Mouse (Mus musculus) heart, embryonic 16.5 days (tissue): Measurements from ENCODE around the gene Sema6c. TPM values are rescaled to one million over a fixed set of nuclear protein-coding genes. Genes with fewer than 3 reads are reported as not detected.

ENCODE experiments used
- ATAC-seq: fragments of 200-750 bp; cut with Nextera tagmentation; replicated peaks from 2 replicates; pipeline ENCODE4 v1.8.0; 2017; ENCODE audit warnings: moderate number of reproducible peaks; ENCODE audit not compliant: insufficient read depth, low FRiP score; ENCODE audit errors: extremely low read depth
- H3K27ac ChIP-seq: fragments of 300-500 bp; sonication (generic); 2 replicates; pipeline ENCODE4 v1.5.1; 2014; ENCODE audit warnings: mild to moderate bottlenecking, low read length, control low read depth, moderate library complexity
- H3K27me3 ChIP-seq: fragments of 300-500 bp; sonication (generic); 2 replicates; pipeline ENCODE4 v1.6.1; 2014; ENCODE audit warnings: low read length, mixed read lengths; ENCODE audit not compliant: control insufficient read depth, insufficient read depth
- H3K36me3 ChIP-seq: fragments of 300-500 bp; sonication (generic); 2 replicates; pipeline ENCODE4 v1.6.1; 2014; ENCODE audit not compliant: control insufficient read depth, insufficient read depth
- H3K4me1 ChIP-seq: fragments of 300-500 bp; sonication (generic); 2 replicates; pipeline ENCODE4 v1.6.1; 2014; ENCODE audit warnings: low read length, mixed read lengths; ENCODE audit not compliant: control insufficient read depth, insufficient read depth
- H3K4me2 ChIP-seq: fragments of 300-500 bp; sonication (generic); 2 replicates; pipeline ENCODE4 v1.6.1; 2014; ENCODE audit warnings: low read depth, mild to moderate bottlenecking, control low read depth, low read length
- H3K4me3 ChIP-seq: fragments of 300-500 bp; sonication (generic); 2 replicates; pipeline ENCODE4 v1.5.1; 2014; ENCODE audit warnings: mild to moderate bottlenecking, control low read depth, low read length
- H3K9ac ChIP-seq: fragments of 300-500 bp; sonication (generic); 2 replicates; pipeline ENCODE4 v1.6.1; 2014; ENCODE audit warnings: low read length, control low read depth
- H3K9me3 ChIP-seq: fragments of 300-500 bp; sonication (generic); replicated peaks from 2 replicates; pipeline ENCODE4 v1.6.1; 2016; ENCODE audit warnings: low read length; ENCODE audit not compliant: control insufficient read depth
- WGBS: fragments of 180-500 bp; shearing (Covaris S2); extraction: QIAGEN DNeasy Blood & Tissue Kit; methylation state at CpG from one replicate; pipeline ENCODE4 v1.1.7; 2014; 5-methylcytosine and 5-hydroxymethylcytosine counted together
- polyA plus RNA-seq: library from polyadenylated mRNA; unstranded; fragments of >200 nt; fragmentation: Nextera tagmentation; extraction: Ambion mirVana; gene quantifications from 2 replicates; pipeline ENCODE4 v1.2.1, GENCODE M21; 2015

Sema6c gene
- polyA plus RNA-seq, 1 experiment from 2014 or later, result 1.5 TPM

DNA sequence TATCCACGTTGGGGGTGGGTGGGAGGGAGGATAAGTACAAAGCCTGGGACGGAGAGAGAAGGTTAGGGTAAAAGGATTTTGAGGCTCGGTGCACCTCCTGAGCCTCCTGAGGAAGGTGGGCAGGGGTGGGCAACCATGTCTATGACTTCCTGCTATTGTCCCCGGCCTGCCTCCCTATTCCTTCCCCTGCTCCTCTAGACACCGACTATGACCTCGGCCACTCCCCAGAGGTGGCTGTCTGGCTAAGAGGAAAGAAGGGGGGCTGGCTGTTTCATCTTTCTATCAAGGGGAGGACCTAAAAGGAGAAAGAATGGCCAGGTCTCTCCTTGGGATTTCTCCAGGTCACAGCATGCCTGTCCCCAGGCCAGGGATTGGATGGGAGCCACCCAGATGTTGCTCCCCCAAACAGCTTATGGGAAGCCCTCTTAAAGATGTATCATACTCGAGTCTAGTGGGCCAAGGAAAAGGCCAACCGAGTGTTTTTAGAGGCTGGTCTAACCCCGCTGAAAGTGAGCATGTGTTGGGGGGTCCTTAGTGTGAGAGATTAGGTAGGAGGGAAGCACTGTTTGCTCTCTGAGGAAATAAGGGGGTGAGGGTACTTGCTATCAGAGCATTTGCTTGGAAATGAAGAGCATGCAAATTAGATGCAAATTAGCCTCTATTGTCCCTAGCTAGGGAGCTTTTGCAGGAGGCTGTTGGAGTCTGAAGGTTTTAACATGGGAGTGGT lies 1.5 kb downstream of the Sema6c start:
- no peak for ATAC-seq
- H3K4me1 ChIP-seq, result peaks cover 37% of the 10 kb centered on the region
- H3K27me3 ChIP-seq, result no peaks in the 10 kb centered on the region
- no peaks in the 10 kb centered on the region for H3K36me3 ChIP-seq
- H3K4me2 ChIP-seq, result peak overlapping the region; percentile 95
- 18% methylated on average over 9 of the region's 9 CpGs for WGBS
- peak overlapping the region; percentile 65 for H3K9ac ChIP-seq
- no peak overlapping the region for H3K27ac ChIP-seq
- no peaks in the 10 kb centered on the region for H3K9me3 ChIP-seq
- peak overlapping the region; percentile 62 for H3K4me3 ChIP-seq

DNA sequence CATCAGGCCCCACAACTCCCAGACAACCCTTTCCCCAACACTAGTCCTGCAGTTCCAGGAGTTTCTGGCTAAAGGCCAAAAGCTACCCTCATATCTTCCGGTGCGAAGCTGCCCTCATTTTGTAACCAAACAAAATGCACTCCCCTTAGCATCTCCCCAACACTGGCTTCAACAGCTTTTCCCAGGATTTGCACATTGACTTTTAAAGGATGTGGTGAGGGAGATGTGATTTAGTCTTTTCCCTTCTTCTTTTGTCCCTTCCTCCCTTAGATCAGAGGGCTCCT lies 2.0 kb downstream of the Sema6c start:
- no peak overlapping the region for H3K9ac ChIP-seq
- H3K27ac ChIP-seq, result no peak overlapping the region
- no peaks in the 10 kb centered on the region for H3K9me3 ChIP-seq
- H3K4me1 ChIP-seq, result peaks cover 37% of the 10 kb centered on the region
- no peak for ATAC-seq
- H3K4me2 ChIP-seq, result peak overlapping the region; percentile 95; the same call in 1 of the 2 replicates
- no peaks in the 10 kb centered on the region for H3K27me3 ChIP-seq
- 28% methylated on average over 2 of the region's 2 CpGs for WGBS
- no peak overlapping the region for H3K4me3 ChIP-seq
- no peaks in the 10 kb centered on the region for H3K36me3 ChIP-seq

DNA sequence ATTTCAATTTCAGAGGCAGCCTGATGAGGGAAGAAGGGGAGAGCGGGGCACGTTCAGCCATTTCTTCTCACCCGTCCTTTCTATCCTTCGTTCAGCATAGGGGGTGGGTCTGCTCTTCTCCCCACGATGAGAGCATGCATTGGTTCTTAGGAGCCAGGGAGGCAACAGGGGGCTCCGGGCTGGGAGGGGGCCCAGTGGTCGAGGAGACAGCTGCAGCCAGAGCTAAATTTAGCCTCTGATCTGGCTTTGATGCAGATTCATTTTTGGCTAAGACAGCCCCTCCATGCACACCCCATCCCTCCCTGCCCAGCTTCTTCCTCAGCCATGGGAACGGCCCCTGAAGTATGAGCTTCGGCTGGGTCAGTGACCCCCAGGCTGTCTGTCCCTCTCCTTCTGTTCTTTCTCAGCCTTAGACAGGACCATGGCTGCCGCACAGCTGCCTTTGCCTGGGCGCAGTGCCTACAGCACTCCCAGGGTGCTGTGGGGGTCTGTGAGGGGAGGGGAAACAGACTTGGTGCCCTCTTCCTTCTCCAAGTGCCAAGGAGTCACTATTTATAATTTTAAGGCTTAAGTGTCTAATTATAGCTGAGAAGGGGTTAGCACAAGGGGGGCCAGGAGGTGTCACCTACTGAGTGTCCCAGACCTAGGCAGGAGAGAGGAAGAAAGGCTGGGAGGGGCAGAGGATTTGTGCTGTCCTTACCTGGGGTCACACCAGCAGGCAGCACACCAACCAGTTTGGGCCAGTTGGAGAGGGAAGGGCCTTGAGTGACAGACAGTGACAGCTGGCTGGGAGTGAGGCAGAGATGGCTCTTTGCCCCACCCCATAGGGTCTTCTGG lies 3.4 kb downstream of the Sema6c start:
- no peak overlapping the region for H3K4me3 ChIP-seq
- no peak overlapping the region for H3K27ac ChIP-seq
- peak overlapping the region; percentile 2; the same call in 1 of the 2 replicates for H3K4me2 ChIP-seq
- H3K9ac ChIP-seq, result no peak overlapping the region; the same call in 1 of the 2 replicates
- no peaks in the 10 kb centered on the region for H3K36me3 ChIP-seq
- H3K9me3 ChIP-seq, result no peaks in the 10 kb centered on the region
- ATAC-seq, result no peak
- WGBS, result 40% methylated on average over 11 of the region's 11 CpGs
- H3K27me3 ChIP-seq, result no peaks in the 10 kb centered on the region
- H3K4me1 ChIP-seq, result peaks cover 37% of the 10 kb centered on the region

DNA sequence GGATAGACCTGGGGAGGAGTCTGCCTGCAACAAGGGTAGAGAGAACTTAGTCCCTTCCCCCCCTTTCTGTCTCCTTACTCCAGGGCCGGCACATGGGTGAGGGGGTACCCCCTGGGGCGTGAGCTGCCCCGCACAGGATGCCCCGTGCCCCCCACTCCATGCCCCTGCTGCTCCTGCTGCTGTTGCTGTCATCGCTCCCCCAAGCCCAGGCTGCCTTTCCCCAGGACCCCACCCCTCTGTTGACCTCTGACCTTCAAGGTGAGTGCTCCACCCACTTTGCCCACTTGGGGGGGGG lies 3.9 kb downstream of the Sema6c start:
- H3K4me1 ChIP-seq, result peaks cover 37% of the 10 kb centered on the region
- no peak overlapping the region for H3K9ac ChIP-seq
- H3K27me3 ChIP-seq, result no peaks in the 10 kb centered on the region
- H3K4me3 ChIP-seq, result no peak overlapping the region
- ATAC-seq, result no peak
- WGBS, result 89% methylated on average over 5 of the region's 5 CpGs
- H3K27ac ChIP-seq, result no peak overlapping the region
- H3K4me2 ChIP-seq, result no peak overlapping the region
- no peaks in the 10 kb centered on the region for H3K9me3 ChIP-seq
- no peaks in the 10 kb centered on the region for H3K36me3 ChIP-seq

DNA sequence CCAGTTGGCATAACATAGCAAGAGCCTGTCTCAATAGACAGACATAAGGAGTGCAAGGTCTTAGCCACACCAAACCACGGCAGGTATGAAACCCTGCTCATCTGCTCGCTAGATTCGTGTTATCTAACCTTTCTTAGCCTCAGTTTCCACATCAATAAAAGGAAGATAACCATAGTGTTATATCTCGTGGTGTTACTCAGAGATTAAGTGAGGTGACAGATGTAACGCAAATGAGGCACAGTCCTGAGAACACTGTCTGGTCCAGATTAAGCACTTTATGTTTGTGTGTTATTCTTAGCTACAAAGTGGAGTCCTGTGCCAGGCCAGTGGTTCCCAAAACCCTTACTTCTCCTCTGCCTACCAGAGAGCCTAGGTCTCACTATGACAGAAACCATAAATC lies 4.6 kb downstream of the Sema6c start:
- Histone ChIP-seq H3K9ac (no peak overlapping the region), H3K4me2 (no peak overlapping the region), H3K4me1 (peaks cover 37% of the 10 kb centered on the region), H3K4me3 (no peak overlapping the region), H3K9me3 (no peaks in the 10 kb centered on the region), H3K27ac (no peak overlapping the region), H3K36me3 (no peaks in the 10 kb centered on the region), H3K27me3 (peaks cover under 1% of the 10 kb centered on the region; the same call in 1 of the 2 replicates)
- 56% methylated on average over 5 of the region's 5 CpGs for WGBS
- ATAC-seq, result no peak

GRCm38 (mm10) chr3:95169996-95170395 lies 9.7 kb downstream of the Sema6c start:
- no peak overlapping the region for H3K4me2 ChIP-seq
- no peak for ATAC-seq
- no peaks in the 10 kb centered on the region for H3K9me3 ChIP-seq
- WGBS, result 91% methylated on average over 10 of the region's 10 CpGs
- H3K27ac ChIP-seq, result no peak overlapping the region
- no peak overlapping the region for H3K9ac ChIP-seq
- H3K36me3 ChIP-seq, result no peaks in the 10 kb centered on the region
- H3K27me3 ChIP-seq, result peaks cover 36% of the 10 kb centered on the region
- peaks cover 5% of the 10 kb centered on the region for H3K4me1 ChIP-seq
- no peak overlapping the region for H3K4me3 ChIP-seq

- no peak for ATAC-seq
- Histone ChIP-seq H3K4me1 (peaks cover 3% of the 10 kb centered on the region; the same call in 1 of the 2 replicates), H3K36me3 (no peaks in the 10 kb centered on the region), H3K27ac (no peak overlapping the region), H3K4me3 (no peak overlapping the region), H3K4me2 (no peak overlapping the region), H3K9me3 (no peaks in the 10 kb centered on the region), H3K27me3 (peaks cover 38% of the 10 kb centered on the region), H3K9ac (no peak overlapping the region)
- WGBS, result 53% methylated on average over 6 of the region's 6 CpGs
These were observed 10.8 kb downstream of the Sema6c start for GRCm38 (mm10) chr3:95171105-95171504.

- no peak for ATAC-seq
- H3K9ac ChIP-seq, result no peak overlapping the region
- H3K4me3 ChIP-seq, result peak overlapping the region; percentile 51
- H3K4me1 ChIP-seq, result peaks cover 3% of the 10 kb centered on the region; the same call in 1 of the 2 replicates
- peaks cover 38% of the 10 kb centered on the region for H3K27me3 ChIP-seq
- H3K9me3 ChIP-seq, result no peaks in the 10 kb centered on the region
- no peak overlapping the region for H3K27ac ChIP-seq
- WGBS, result 18% methylated on average over 83 of the region's 84 CpGs
- H3K36me3 ChIP-seq, result no peaks in the 10 kb centered on the region
- H3K4me2 ChIP-seq, result peak overlapping the region; percentile 69; the same call in 1 of the 2 replicates
These were observed 12.4 kb downstream of the Sema6c start for GRCm38 (mm10) chr3:95172526-95173255.
